Mouse (Mus musculus): ENCODE measurements around the gene Pqbp1. TPM values are rescaled to one million over a fixed set of nuclear protein-coding genes. Genes with fewer than 3 reads are reported as not detected.

Pqbp1 gene
- total RNA-seq, 1 experiment = 69.9 TPM

- H3K27ac ChIP-seq (ENCODE audit: insufficient read depth, low read depth, low read length, poor library complexity, severe bottlenecking) = no peak overlapping the region
- in situ Hi-C loops (cut with MboI; ENCODE audit: low sequenced_read_pairs in 2 of 2, unreplicated experiment in 2 of 2) = no loop called here
- H3K4me3 ChIP-seq (ENCODE audit: insufficient read depth in 1 of 2, low read depth in 1 of 2, low read length in 2 of 2, poor library complexity in 1 of 2, severe bottlenecking in 1 of 2) = no peak overlapping the region
- peaks cover 0 to 8% of the 10 kb centered on the region in 2 experiments; a peak in 3 of 4 replicates for H3K4me1 ChIP-seq (ENCODE audit: control insufficient read depth in 2 of 2, insufficient read depth in 2 of 2, low read length in 2 of 2, poor library complexity in 1 of 2)
- no peak overlapping the region for H3K9ac ChIP-seq (ENCODE audit: insufficient read depth, low read depth, low read length, poor library complexity, severe bottlenecking)
- H3K36me3 ChIP-seq (ENCODE audit: control insufficient read depth, insufficient read depth, low read length, poor library complexity, severe bottlenecking) = peaks cover 24% of the 10 kb centered on the region
- DNase-seq (ENCODE audit: low read depth, low spot score) = no peak
- TF ChIP-seq HCFC1 (IDR thresholded peaks at IDR 0.05; ENCODE audit: borderline replicate concordance, insufficient read depth, low read length) (no peak), MAFK (IDR thresholded peaks at IDR 0.05; ENCODE audit: insufficient read depth, low read depth, low read length) (no peak), ZNF384 (IDR thresholded peaks at IDR 0.05; ENCODE audit: low read depth, low read length) (no peak), ZC3H11A (IDR thresholded peaks at IDR 0.05; ENCODE audit: borderline replicate concordance, low read depth, low read length) (no peak), CHD2 (IDR thresholded peaks at IDR 0.05; ENCODE audit: low read depth, low read length) (no peak)
- H3K9me3 ChIP-seq (ENCODE audit: control insufficient read depth, insufficient read depth, low read depth, low read length) = no peaks in the 10 kb centered on the region
Observed at GRCm38 (mm10) chrX:7869826-7870225, 29.2 kb downstream of the Pqbp1 start.

GRCm38 (mm10) chrX:7868506-7868905, 30.6 kb downstream of the Pqbp1 start:
- no peak overlapping the region for H3K27ac ChIP-seq (ENCODE audit: insufficient read depth, low read depth, low read length, poor library complexity, severe bottlenecking)
- H3K4me1 ChIP-seq (ENCODE audit: control insufficient read depth in 2 of 2, insufficient read depth in 2 of 2, low read length in 2 of 2, poor library complexity in 1 of 2) = peaks cover 0 to 8% of the 10 kb centered on the region in 2 experiments; a peak in 3 of 4 replicates
- H3K36me3 ChIP-seq (ENCODE audit: control insufficient read depth, insufficient read depth, low read length, poor library complexity, severe bottlenecking) = peaks cover 14% of the 10 kb centered on the region
- no peak for TF ChIP-seq ZNF384 (IDR thresholded peaks at IDR 0.05; ENCODE audit: low read depth, low read length)
- no peak for TF ChIP-seq CHD2 (IDR thresholded peaks at IDR 0.05; ENCODE audit: low read depth, low read length)
- TF ChIP-seq HCFC1 (IDR thresholded peaks at IDR 0.05; ENCODE audit: borderline replicate concordance, insufficient read depth, low read length) = no peak
- TF ChIP-seq MAFK (IDR thresholded peaks at IDR 0.05; ENCODE audit: insufficient read depth, low read depth, low read length) = no peak
- TF ChIP-seq ZC3H11A (IDR thresholded peaks at IDR 0.05; ENCODE audit: borderline replicate concordance, low read depth, low read length) = no peak
- no peak overlapping the region for H3K4me3 ChIP-seq (ENCODE audit: insufficient read depth in 1 of 2, low read depth in 1 of 2, low read length in 2 of 2, poor library complexity in 1 of 2, severe bottlenecking in 1 of 2)
- DNase-seq (ENCODE audit: low read depth, low spot score) = no peak
- no peaks in the 10 kb centered on the region for H3K9me3 ChIP-seq (ENCODE audit: control insufficient read depth, insufficient read depth, low read depth, low read length)
- no peak overlapping the region for H3K9ac ChIP-seq (ENCODE audit: insufficient read depth, low read depth, low read length, poor library complexity, severe bottlenecking)
- in situ Hi-C loops (cut with MboI; ENCODE audit: low sequenced_read_pairs in 2 of 2, unreplicated experiment in 2 of 2) = no loop called here

GRCm38 (mm10) chrX:7867141-7867540, 31.9 kb downstream of the Pqbp1 start:
- H3K9ac ChIP-seq (ENCODE audit: insufficient read depth, low read depth, low read length, poor library complexity, severe bottlenecking) = no peak overlapping the region
- no peaks in the 10 kb centered on the region for H3K9me3 ChIP-seq (ENCODE audit: control insufficient read depth, insufficient read depth, low read depth, low read length)
- no peak for TF ChIP-seq MAFK (IDR thresholded peaks at IDR 0.05; ENCODE audit: insufficient read depth, low read depth, low read length)
- DNase-seq (ENCODE audit: low read depth, low spot score) = no peak
- in situ Hi-C loops (cut with MboI; ENCODE audit: low sequenced_read_pairs in 2 of 2, unreplicated experiment in 2 of 2) = no loop called here
- peaks cover 0 to 8% of the 10 kb centered on the region in 2 experiments; a peak in 3 of 4 replicates for H3K4me1 ChIP-seq (ENCODE audit: control insufficient read depth in 2 of 2, insufficient read depth in 2 of 2, low read length in 2 of 2, poor library complexity in 1 of 2)
- H3K4me3 ChIP-seq (ENCODE audit: insufficient read depth in 1 of 2, low read depth in 1 of 2, low read length in 2 of 2, poor library complexity in 1 of 2, severe bottlenecking in 1 of 2) = no peak overlapping the region
- H3K36me3 ChIP-seq (ENCODE audit: control insufficient read depth, insufficient read depth, low read length, poor library complexity, severe bottlenecking) = peaks cover 8% of the 10 kb centered on the region
- no peak overlapping the region for H3K27ac ChIP-seq (ENCODE audit: insufficient read depth, low read depth, low read length, poor library complexity, severe bottlenecking)

GRCm38 (mm10) chrX:7865786-7866185, 33.3 kb downstream of the Pqbp1 start:
- H3K9ac ChIP-seq (ENCODE audit: insufficient read depth, low read depth, low read length, poor library complexity, severe bottlenecking) = no peak overlapping the region
- no peak for TF ChIP-seq ZC3H11A (IDR thresholded peaks at IDR 0.05; ENCODE audit: borderline replicate concordance, low read depth, low read length)
- no peak for TF ChIP-seq MAFK (IDR thresholded peaks at IDR 0.05; ENCODE audit: insufficient read depth, low read depth, low read length)
- TF ChIP-seq ZNF384 (IDR thresholded peaks at IDR 0.05; ENCODE audit: low read depth, low read length) = no peak
- no peak for TF ChIP-seq HCFC1 (IDR thresholded peaks at IDR 0.05; ENCODE audit: borderline replicate concordance, insufficient read depth, low read length)
- no peak for TF ChIP-seq CHD2 (IDR thresholded peaks at IDR 0.05; ENCODE audit: low read depth, low read length)
- no peaks in the 10 kb centered on the region for H3K9me3 ChIP-seq (ENCODE audit: control insufficient read depth, insufficient read depth, low read depth, low read length)
- DNase-seq (ENCODE audit: low read depth, low spot score) = no peak
- H3K4me3 ChIP-seq (ENCODE audit: insufficient read depth in 1 of 2, low read depth in 1 of 2, low read length in 2 of 2, poor library complexity in 1 of 2, severe bottlenecking in 1 of 2) = no peak overlapping the region
- peaks cover 0 to 8% of the 10 kb centered on the region in 2 experiments; a peak in 3 of 4 replicates for H3K4me1 ChIP-seq (ENCODE audit: control insufficient read depth in 2 of 2, insufficient read depth in 2 of 2, low read length in 2 of 2, poor library complexity in 1 of 2)
- in situ Hi-C loops (cut with MboI; ENCODE audit: low sequenced_read_pairs in 2 of 2, unreplicated experiment in 2 of 2) = no loop called here
- H3K36me3 ChIP-seq (ENCODE audit: control insufficient read depth, insufficient read depth, low read length, poor library complexity, severe bottlenecking) = peaks cover 6% of the 10 kb centered on the region
- H3K27ac ChIP-seq (ENCODE audit: insufficient read depth, low read depth, low read length, poor library complexity, severe bottlenecking) = no peak overlapping the region

GRCm38 (mm10) chrX:7865343-7865742, 33.7 kb downstream of the Pqbp1 start:
- H3K4me3 ChIP-seq (ENCODE audit: insufficient read depth in 1 of 2, low read depth in 1 of 2, low read length in 2 of 2, poor library complexity in 1 of 2, severe bottlenecking in 1 of 2) = no peak overlapping the region
- in situ Hi-C loops (cut with MboI; ENCODE audit: low sequenced_read_pairs in 2 of 2, unreplicated experiment in 2 of 2) = no loop called here
- peaks cover 0 to 8% of the 10 kb centered on the region in 2 experiments; a peak in 3 of 4 replicates for H3K4me1 ChIP-seq (ENCODE audit: control insufficient read depth in 2 of 2, insufficient read depth in 2 of 2, low read length in 2 of 2, poor library complexity in 1 of 2)
- no peak overlapping the region for H3K27ac ChIP-seq (ENCODE audit: insufficient read depth, low read depth, low read length, poor library complexity, severe bottlenecking)
- DNase-seq (ENCODE audit: low read depth, low spot score) = no peak
- H3K9ac ChIP-seq (ENCODE audit: insufficient read depth, low read depth, low read length, poor library complexity, severe bottlenecking) = no peak overlapping the region
- TF ChIP-seq ZNF384 (IDR thresholded peaks at IDR 0.05; ENCODE audit: low read depth, low read length) = no peak
- no peak for TF ChIP-seq ZC3H11A (IDR thresholded peaks at IDR 0.05; ENCODE audit: borderline replicate concordance, low read depth, low read length)
- TF ChIP-seq HCFC1 (IDR thresholded peaks at IDR 0.05; ENCODE audit: borderline replicate concordance, insufficient read depth, low read length) = no peak
- TF ChIP-seq CHD2 (IDR thresholded peaks at IDR 0.05; ENCODE audit: low read depth, low read length) = no peak
- no peak for TF ChIP-seq MAFK (IDR thresholded peaks at IDR 0.05; ENCODE audit: insufficient read depth, low read depth, low read length)
- peaks cover 6% of the 10 kb centered on the region for H3K36me3 ChIP-seq (ENCODE audit: control insufficient read depth, insufficient read depth, low read length, poor library complexity, severe bottlenecking)
- no peaks in the 10 kb centered on the region for H3K9me3 ChIP-seq (ENCODE audit: control insufficient read depth, insufficient read depth, low read depth, low read length)
